Mouse (Mus musculus): ENCODE measurements around the gene Smad3. TPM values are rescaled to one million over a fixed set of nuclear protein-coding genes. Genes with fewer than 3 reads are reported as not detected.

Gene Smad3
- polyA plus RNA-seq (2014; fragmentation: Nextera tagmentation; extraction: Ambion mirVana) = 7.3 and 9.0 TPM in 2 replicates

DNA sequence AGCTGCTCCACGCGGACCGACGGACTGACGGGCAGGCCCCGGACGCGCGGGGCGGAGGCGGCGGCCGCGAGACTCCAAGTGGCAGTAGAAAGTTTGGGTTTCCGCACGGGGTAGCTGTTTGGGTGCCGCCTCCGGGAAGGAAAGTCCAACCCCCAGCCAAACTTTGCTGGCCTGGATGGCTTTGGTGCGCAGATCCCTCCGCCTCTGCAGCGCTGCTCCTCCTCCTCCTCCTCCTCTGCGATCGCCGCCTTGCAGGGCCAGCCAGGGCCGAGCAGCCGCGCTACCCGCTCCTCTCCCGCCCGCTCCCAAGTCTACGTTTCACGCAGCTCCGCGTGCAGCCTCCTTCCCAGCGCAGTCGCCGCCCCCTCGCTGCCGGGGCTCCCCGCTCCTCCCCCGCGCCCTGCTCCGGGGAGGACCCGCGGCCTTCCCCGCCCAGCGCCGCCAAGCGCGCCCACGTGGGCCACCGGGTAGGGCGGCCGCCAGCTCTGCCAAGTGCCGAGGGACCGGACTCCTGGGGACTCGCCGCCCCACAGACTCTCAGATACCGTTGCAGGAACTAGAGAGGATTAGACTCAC, at the start of gene Smad3:
TSS of gene Smad3 (minus strand) at position 130 of the 576 bp plus-strand sequence.
- H3K9me3 ChIP-seq (ENCODE audit: control insufficient read depth, low read length) = no peaks in the 10 kb centered on the region
- peak within 1 kb of the TSS; percentile 71 for H3K4me3 ChIP-seq (replicated peaks; ENCODE audit: low read length)
- H3K27ac ChIP-seq = peak within 1 kb of the TSS; percentile 82
- H3K27me3 ChIP-seq (ENCODE audit: control insufficient read depth, insufficient read depth, low read length) = no peaks in the 10 kb centered on the region; the same call in 1 of the 2 replicates
- ATAC-seq (ENCODE audit: low FRiP score) (peak; percentile 85), DNase-seq (ENCODE audit: low spot score) (peak; percentile 74)
- no peaks in the 10 kb centered on the region for H3K36me3 ChIP-seq (replicated peaks; ENCODE audit: control insufficient read depth, insufficient read depth)
- WGBS = under 1% methylated on average over 50 of the region's 59 CpGs
- H3K9ac ChIP-seq = peak within 1 kb of the TSS; percentile 73
- H3K4me1 ChIP-seq (replicated peaks; ENCODE audit: control insufficient read depth, insufficient read depth, low read length) = peaks cover 44% of the 10 kb centered on the region
- H3K4me2 ChIP-seq (replicated peaks) = peak within 1 kb of the TSS; percentile 99

DNA sequence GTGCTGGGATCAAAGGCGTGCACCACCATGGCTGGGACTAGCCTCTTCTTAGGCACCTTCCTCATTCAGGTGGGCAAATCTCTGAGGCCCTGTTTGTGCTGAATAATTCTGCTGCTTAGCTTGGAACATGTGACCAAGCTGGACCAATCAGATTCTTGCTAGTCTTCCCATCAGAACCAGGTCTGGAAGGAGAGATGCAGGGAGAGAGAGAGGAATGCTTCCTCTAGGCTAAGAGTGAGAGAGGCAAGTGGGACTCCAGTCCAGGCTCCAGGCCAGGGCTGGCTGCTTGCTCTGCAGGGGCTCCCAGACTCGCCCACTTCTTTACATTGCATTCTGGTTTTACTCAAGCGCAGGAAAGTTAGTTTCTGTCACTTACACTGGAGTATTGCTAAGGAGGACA, 47.1 kb upstream of the Smad3 start:
- Histone ChIP-seq H3K4me3 (replicated peaks; ENCODE audit: low read length) (no peak overlapping the region), H3K36me3 (replicated peaks; ENCODE audit: control insufficient read depth, insufficient read depth) (no peaks in the 10 kb centered on the region), H3K4me2 (replicated peaks) (no peak overlapping the region), H3K4me1 (replicated peaks; ENCODE audit: control insufficient read depth, insufficient read depth, low read length) (peaks cover 8% of the 10 kb centered on the region; the same call in 1 of the 2 replicates), H3K9ac (no peak overlapping the region), H3K27ac (no peak overlapping the region), H3K27me3 (ENCODE audit: control insufficient read depth, insufficient read depth, low read length) (no peaks in the 10 kb centered on the region), H3K9me3 (ENCODE audit: control insufficient read depth, low read length) (no peaks in the 10 kb centered on the region)
- no peak for ATAC-seq (ENCODE audit: low FRiP score)
- DNase-seq (ENCODE audit: low spot score) = peak; percentile 33
- WGBS = 52% methylated on average over 3 of the region's 3 CpGs

DNA sequence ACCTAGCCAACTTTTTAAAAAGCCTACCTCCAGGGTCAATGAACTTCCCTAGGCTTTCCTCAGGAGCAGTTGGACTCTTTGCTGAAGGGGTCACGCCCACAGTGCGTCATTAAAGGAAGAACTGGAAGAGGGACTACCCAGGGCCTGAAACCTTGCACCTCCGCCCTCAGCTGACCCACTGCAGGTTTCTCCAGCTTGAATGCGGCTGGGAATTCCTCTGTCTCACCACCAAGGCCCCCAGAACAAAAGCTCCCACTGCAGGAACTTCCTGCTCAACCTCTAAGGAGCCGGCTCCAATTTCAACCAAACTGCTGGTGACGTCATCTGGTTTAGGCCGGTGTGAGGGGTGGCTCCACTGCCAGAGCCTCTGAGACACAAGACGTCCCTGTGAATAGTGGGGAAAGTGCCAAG, 45.4 kb upstream of the Smad3 start:
- WGBS = 5% methylated on average over 8 of the region's 8 CpGs
- H3K27ac ChIP-seq = no peak overlapping the region
- peaks cover 8% of the 10 kb centered on the region; the same call in 1 of the 2 replicates for H3K4me1 ChIP-seq (replicated peaks; ENCODE audit: control insufficient read depth, insufficient read depth, low read length)
- ATAC-seq (ENCODE audit: low FRiP score) (no peak), DNase-seq (ENCODE audit: low spot score) (peak; percentile 36)
- no peak overlapping the region for H3K4me3 ChIP-seq (replicated peaks; ENCODE audit: low read length)
- no peaks in the 10 kb centered on the region for H3K9me3 ChIP-seq (ENCODE audit: control insufficient read depth, low read length)
- no peak overlapping the region for H3K4me2 ChIP-seq (replicated peaks)
- no peak overlapping the region for H3K9ac ChIP-seq
- H3K27me3 ChIP-seq (ENCODE audit: control insufficient read depth, insufficient read depth, low read length) = no peaks in the 10 kb centered on the region
- no peaks in the 10 kb centered on the region for H3K36me3 ChIP-seq (replicated peaks; ENCODE audit: control insufficient read depth, insufficient read depth)

DNA sequence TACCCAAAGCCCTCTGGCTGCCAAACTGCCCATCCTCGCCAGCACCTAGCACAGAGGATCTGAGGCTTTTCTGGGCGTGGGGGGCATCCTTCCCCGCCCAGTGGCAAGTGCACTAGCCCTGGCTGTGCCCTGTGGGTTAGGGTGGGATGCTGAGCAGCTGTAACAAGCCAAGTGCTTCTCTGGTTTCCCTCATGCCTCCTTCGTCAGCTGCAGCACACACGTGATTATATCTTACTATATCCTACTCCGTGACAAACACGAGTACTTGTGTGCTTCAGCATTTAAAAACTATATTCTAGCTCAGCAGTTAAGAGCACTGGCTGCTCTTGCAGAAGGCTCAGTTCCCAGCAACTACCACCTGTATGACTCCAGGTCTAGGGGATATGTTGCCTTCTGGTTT, 44.7 kb upstream of the Smad3 start:
- WGBS = 86% methylated on average over 7 of the region's 7 CpGs
- Histone ChIP-seq H3K4me3 (replicated peaks; ENCODE audit: low read length) (no peak overlapping the region), H3K36me3 (replicated peaks; ENCODE audit: control insufficient read depth, insufficient read depth) (no peaks in the 10 kb centered on the region), H3K4me2 (replicated peaks) (no peak overlapping the region), H3K27me3 (ENCODE audit: control insufficient read depth, insufficient read depth, low read length) (no peaks in the 10 kb centered on the region), H3K27ac (no peak overlapping the region), H3K4me1 (replicated peaks; ENCODE audit: control insufficient read depth, insufficient read depth, low read length) (peaks cover 8% of the 10 kb centered on the region; the same call in 1 of the 2 replicates), H3K9me3 (ENCODE audit: control insufficient read depth, low read length) (no peaks in the 10 kb centered on the region), H3K9ac (no peak overlapping the region)
- ATAC-seq (ENCODE audit: low FRiP score) (no peak), DNase-seq (ENCODE audit: low spot score) (no peak)

DNA sequence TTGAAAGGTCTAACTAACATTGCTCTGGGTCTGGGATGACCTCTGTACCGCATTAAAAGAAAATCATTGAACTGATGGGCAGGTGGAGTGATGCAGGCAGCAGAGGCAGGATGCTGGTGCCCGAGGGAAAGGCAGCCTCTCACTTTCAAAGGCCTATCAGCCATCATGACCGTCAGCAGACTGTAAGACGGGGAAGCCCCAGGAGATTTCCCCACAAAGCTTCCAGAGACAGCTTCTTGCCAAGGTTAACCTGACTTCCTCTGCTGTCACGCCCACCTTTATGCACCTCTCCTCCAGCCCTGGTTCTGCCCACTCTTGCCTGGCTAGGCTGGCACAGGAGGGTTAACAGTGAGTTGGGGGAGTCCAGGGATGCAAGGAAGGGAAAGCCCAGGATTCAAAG, 44.3 kb upstream of the Smad3 start:
- no peaks in the 10 kb centered on the region for H3K27me3 ChIP-seq (ENCODE audit: control insufficient read depth, insufficient read depth, low read length)
- DNase-seq (ENCODE audit: low spot score) = no peak
- no peaks in the 10 kb centered on the region for H3K9me3 ChIP-seq (ENCODE audit: control insufficient read depth, low read length)
- no peak overlapping the region for H3K4me3 ChIP-seq (replicated peaks; ENCODE audit: low read length)
- no peak overlapping the region for H3K4me2 ChIP-seq (replicated peaks)
- WGBS = 60% methylated on average over 5 of the region's 5 CpGs
- ATAC-seq (ENCODE audit: low FRiP score) = no peak
- H3K36me3 ChIP-seq (replicated peaks; ENCODE audit: control insufficient read depth, insufficient read depth) = no peaks in the 10 kb centered on the region
- H3K4me1 ChIP-seq (replicated peaks; ENCODE audit: control insufficient read depth, insufficient read depth, low read length) = peaks cover 8% of the 10 kb centered on the region; the same call in 1 of the 2 replicates
- H3K9ac ChIP-seq = no peak overlapping the region
- no peak overlapping the region for H3K27ac ChIP-seq

DNA sequence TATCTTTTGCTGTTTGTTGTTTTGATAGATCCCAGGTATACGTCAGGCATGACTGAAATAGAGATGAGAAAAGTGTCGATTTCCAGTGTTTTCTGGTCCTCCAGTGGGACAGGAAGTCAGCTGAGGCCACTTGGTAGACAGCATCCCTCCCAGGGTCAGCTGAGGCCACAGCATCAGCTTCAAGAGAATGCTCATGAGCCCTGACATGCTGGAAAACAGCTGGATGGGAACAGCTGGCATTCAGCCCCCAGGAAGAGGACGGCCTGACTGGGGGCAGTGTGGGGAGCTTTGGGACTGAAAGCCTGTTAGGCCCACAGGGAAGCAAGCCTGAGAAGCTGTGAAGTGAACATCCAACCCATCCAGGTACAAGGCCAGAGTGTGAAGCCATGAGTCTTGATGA, 38.6 kb upstream of the Smad3 start:
- H3K9ac ChIP-seq = no peak overlapping the region
- no peak overlapping the region for H3K4me3 ChIP-seq (replicated peaks; ENCODE audit: low read length)
- H3K27ac ChIP-seq = no peak overlapping the region
- no peaks in the 10 kb centered on the region for H3K27me3 ChIP-seq (ENCODE audit: control insufficient read depth, insufficient read depth, low read length)
- no peak overlapping the region for H3K4me2 ChIP-seq (replicated peaks)
- no peaks in the 10 kb centered on the region for H3K9me3 ChIP-seq (ENCODE audit: control insufficient read depth, low read length)
- 77% methylated on average over 3 of the region's 3 CpGs for WGBS
- H3K36me3 ChIP-seq (replicated peaks; ENCODE audit: control insufficient read depth, insufficient read depth) = no peaks in the 10 kb centered on the region
- no peak for ATAC-seq (ENCODE audit: low FRiP score)
- no peaks in the 10 kb centered on the region; the same call in 1 of the 2 replicates for H3K4me1 ChIP-seq (replicated peaks; ENCODE audit: control insufficient read depth, insufficient read depth, low read length)
- no peak for DNase-seq (ENCODE audit: low spot score)

DNA sequence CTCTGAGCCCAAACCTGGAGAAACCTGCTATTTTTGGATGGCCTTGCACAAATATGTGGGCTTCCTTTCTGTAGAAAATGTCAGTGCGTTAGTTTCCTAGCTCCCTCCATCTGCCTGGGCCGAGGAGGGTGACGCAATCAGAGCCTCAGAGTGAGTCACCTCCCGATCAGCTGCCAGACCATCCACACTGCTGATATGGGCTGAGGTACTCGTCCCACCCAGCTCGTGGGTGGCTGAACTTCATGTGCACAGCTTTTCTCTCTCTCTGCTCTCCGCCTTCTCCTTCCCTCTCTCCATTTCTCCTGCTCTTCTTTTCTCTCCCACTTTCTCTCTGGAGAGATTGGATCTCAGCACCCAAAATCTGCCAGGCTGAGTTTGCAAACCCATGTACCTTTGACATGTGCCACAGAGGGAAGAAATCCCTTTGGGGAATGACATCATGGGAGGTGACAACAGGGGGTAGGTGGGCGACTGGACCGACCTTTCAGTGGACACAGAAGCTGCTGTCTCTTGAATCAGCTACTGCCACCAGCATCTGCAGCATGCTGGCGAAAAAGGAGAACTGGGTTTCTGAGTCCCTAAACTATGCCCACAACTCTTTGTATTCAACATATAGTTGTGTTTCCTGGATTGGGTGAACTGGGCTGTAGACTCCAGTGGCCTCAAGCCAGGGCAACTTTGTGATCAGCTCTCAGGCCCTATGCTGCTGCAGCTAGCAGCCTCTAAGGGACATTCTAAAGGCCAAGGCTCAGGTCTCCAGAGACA, 36.1 kb upstream of the Smad3 start:
- H3K9me3 ChIP-seq (ENCODE audit: control insufficient read depth, low read length) = no peaks in the 10 kb centered on the region
- ATAC-seq (ENCODE audit: low FRiP score) (no peak), DNase-seq (ENCODE audit: low spot score) (no peak)
- H3K9ac ChIP-seq = no peak overlapping the region
- H3K27ac ChIP-seq = no peak overlapping the region
- no peak overlapping the region for H3K4me3 ChIP-seq (replicated peaks; ENCODE audit: low read length)
- H3K27me3 ChIP-seq (ENCODE audit: control insufficient read depth, insufficient read depth, low read length) = no peaks in the 10 kb centered on the region
- no peaks in the 10 kb centered on the region; the same call in 1 of the 2 replicates for H3K4me1 ChIP-seq (replicated peaks; ENCODE audit: control insufficient read depth, insufficient read depth, low read length)
- H3K4me2 ChIP-seq (replicated peaks) = no peak overlapping the region
- 84% methylated on average over 10 of the region's 10 CpGs for WGBS
- no peaks in the 10 kb centered on the region for H3K36me3 ChIP-seq (replicated peaks; ENCODE audit: control insufficient read depth, insufficient read depth)

DNA sequence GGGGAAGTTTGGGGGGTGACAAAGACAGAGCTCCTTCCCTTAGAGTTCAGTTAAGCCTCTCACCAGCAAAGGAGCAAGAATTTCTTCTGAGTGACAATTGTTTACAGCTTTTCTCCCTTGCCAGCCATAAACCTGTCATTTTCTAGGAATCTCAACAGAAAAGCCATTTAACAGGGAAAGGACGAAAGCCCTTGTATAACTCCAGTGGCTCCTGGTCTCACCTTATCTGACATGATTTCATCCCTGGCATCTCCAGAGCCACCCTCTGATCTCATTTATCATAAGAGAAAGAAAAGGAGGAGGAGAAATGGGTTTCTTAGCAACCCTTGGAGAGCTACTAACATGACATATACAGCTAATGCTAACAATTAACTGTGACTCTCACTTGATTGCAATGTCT, 33.9 kb upstream of the Smad3 start:
- no peaks in the 10 kb centered on the region for H3K27me3 ChIP-seq (ENCODE audit: control insufficient read depth, insufficient read depth, low read length)
- H3K9me3 ChIP-seq (ENCODE audit: control insufficient read depth, low read length) = no peaks in the 10 kb centered on the region
- no peak overlapping the region for H3K4me2 ChIP-seq (replicated peaks)
- DNase-seq (ENCODE audit: low spot score) = no peak
- no peaks in the 10 kb centered on the region; the same call in 1 of the 2 replicates for H3K4me1 ChIP-seq (replicated peaks; ENCODE audit: control insufficient read depth, insufficient read depth, low read length)
- no peak overlapping the region for H3K9ac ChIP-seq
- ATAC-seq (ENCODE audit: low FRiP score) = no peak
- 77% methylated on average over 1 of the region's 1 CpGs for WGBS
- no peak overlapping the region for H3K4me3 ChIP-seq (replicated peaks; ENCODE audit: low read length)
- H3K27ac ChIP-seq = no peak overlapping the region
- no peaks in the 10 kb centered on the region for H3K36me3 ChIP-seq (replicated peaks; ENCODE audit: control insufficient read depth, insufficient read depth)

DNA sequence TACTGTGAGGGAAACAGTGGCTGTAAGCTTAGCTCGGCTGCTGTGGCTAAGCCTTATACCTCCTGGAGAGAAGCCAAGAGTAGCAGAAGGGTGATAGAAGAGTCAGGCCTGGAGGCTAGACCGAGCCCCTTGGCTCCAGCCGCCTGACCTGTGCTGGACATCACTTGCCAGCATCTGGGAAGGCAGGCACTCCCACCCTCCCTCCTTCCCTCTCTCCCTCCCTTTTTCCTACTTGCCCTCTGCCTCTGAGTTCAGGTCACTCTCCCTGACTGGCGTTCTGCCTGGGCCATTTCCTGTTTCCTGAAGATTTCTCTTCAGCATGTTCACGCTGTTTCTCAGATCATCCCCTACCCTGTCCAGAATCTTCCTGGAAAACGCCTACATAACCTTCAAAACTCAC, 33.5 kb upstream of the Smad3 start:
- H3K36me3 ChIP-seq (replicated peaks; ENCODE audit: control insufficient read depth, insufficient read depth) = no peaks in the 10 kb centered on the region
- ATAC-seq (ENCODE audit: low FRiP score) (no peak), DNase-seq (ENCODE audit: low spot score) (no peak)
- no peak overlapping the region for H3K4me2 ChIP-seq (replicated peaks)
- WGBS = 51% methylated on average over 6 of the region's 6 CpGs
- H3K9me3 ChIP-seq (ENCODE audit: control insufficient read depth, low read length) = no peaks in the 10 kb centered on the region
- no peak overlapping the region for H3K27ac ChIP-seq
- H3K4me1 ChIP-seq (replicated peaks; ENCODE audit: control insufficient read depth, insufficient read depth, low read length) = no peaks in the 10 kb centered on the region; the same call in 1 of the 2 replicates
- no peak overlapping the region for H3K4me3 ChIP-seq (replicated peaks; ENCODE audit: low read length)
- H3K27me3 ChIP-seq (ENCODE audit: control insufficient read depth, insufficient read depth, low read length) = no peaks in the 10 kb centered on the region
- H3K9ac ChIP-seq = no peak overlapping the region
